Mouse (Mus musculus) layer of hippocampus, postnatal 36 days (tissue): ENCODE results near the gene Fam50a. TPM values are rescaled to one million over a fixed set of nuclear protein-coding genes. Genes with fewer than 3 reads are reported as not detected.
"Not testable (repeated sequence)": the region's sequence is repeated elsewhere in the genome, so short reads cannot be mapped to it uniquely, and the experiment has no call there.

ENCODE experiments used
- DNase-seq, 2 experiments: peaks; one replicate each; pipeline ENCODE4 v3.0.0; 2022
- microRNA-seq, 2 experiments: library from miRNA; unstranded; fragments of <30 nt; microRNA quantifications; one replicate each; pipeline ENCODE4 v1.2.0; 2021
- total RNA-seq, 2 experiments: library from RNA; stranded (reverse); gene quantifications; 2 replicates each; pipeline ENCODE4 v1.2.3; 2021

Fam50a gene
- total RNA-seq, 2 experiments from 2014 or later = 28.9 to 33.8 TPM

DNA sequence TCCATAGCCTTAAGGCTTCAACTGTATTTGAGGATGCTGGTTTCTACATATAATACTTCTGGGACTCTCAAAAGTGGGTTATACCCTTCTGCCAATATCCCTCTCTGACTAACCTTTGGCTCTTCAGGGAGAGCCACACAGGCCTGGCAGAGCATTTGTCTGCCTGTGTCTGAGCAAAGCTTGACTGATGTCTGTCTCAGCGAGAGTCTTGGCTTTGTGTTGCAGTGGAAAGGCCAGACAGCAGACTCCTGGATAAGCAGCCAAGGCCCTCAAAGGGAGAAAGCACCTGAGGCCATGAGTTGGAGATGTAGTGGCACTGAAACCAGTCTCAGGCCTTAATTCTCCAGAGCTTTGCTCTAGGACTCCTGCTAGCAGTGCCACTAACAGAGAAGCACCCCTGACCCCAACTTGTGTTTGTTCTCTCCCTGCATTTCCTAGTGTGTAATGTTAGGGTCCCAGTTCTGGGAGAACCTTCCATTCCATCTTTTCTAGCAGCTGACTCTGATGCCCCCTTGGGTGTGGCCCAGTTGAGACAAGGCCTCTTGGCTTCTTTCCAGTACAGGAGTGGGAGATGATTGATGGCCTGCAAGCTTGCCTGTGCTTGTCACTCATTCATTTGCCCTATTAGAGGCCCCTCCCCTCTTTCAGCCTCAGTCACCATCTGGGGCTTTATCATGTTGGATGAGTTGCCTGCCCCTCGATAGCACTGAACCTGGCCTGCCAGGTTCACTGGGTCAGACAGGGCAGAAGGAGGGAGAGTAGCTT is 17.5 kb downstream of the Fam50a start:
- no peak for DNase-seq

DNA sequence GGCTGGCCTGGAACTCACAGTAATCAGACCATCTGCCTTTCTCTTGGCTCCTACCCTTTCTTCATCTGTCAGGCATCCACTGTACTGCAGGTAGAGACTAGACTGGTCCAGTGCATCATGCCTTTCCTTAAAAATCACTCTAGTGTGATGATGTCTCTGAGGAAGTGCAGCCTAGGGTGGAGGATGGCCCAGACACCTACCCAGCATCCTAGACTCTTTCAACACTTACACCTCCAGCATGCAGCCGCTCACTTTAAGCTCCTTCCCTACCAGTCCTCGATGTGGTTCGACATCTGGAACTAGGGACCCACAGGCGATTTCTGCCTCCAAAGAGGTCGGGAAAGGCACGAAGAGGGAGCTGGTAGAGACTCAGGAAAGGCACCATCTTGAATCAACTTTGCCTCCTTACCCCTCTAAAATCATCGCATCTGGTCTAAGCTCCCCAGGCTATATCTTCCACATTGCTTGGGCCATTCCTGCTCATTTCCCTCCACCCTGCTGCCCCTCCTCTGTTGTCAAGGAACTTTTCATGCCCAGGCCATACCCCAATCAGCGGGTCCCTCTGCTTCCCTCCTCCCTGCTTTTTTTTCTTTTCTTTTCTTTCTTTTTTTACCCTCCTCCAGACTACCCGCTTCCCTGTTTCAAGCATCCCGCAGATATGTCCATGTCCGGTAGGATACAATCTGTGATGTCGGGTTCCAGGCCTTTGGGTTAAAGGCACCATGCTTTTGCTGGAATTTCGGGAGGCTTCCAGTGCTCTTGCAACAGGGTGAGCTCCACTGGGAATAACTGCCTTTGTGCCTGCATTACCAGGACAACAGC is 40.0 kb downstream of the Fam50a start:
- no peak for DNase-seq

DNA sequence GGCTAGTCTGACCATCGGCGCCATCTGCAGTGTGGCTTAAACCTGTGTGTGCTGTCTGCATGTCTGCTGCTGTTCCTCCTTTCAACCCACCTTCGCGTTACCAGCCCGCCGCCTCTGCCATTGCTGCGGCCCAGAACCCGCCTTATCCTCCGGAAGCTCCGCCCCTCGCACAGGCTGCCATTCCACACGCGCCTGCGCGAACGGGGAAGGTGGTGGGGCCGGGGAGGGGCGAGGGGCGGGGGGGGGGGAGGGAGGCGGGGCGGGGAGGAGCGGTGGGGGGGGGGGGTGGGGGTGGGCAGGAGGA is 40.6 kb downstream of the Fam50a start, which contains the start of gene Lage3:
Gene Lage3 (minus strand): TSS at position 152 of the 304 bp plus-strand sequence.
- DNase-seq = peak; percentile 78 to 80

DNA sequence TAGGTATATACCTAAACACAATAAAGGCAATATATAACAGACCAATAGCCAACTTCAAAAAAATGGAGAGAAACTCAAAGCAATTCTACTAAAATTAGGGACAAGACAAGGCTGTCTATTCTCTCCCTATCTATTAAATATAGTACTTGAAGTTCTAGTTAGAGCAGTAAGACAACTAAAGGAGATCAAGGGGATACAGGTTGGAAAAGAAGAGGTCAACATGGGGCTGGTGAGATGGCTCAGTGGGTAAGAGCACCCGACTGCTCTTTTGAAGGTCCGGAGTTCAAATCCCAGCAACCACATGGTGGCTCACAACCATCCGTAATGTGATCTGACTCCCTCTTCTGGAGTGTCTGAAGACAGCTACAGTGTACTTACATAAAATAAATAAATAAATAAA is 44.2 kb downstream of the Fam50a start:
- DNase-seq = not testable (repeated sequence)

DNA sequence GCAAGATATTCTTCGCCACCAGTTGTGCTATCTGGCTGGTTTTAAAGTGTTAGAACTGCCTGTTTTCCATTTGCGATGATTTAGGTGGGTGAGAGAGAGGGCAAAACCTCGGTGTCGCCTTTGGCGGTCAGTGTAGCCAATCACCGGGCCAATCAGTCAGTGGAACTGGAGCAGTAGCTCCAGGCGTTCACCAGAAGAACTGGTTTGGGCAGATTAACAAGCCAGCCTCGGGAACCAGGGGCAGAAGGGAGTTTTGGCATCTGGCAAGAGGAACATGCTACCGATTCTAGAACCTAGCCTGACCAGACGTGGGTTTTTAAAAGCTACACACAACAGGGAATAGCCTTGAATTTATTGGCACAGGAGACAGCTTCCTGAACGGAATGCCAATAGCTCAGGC is 46.3 kb downstream of the Fam50a start:
- no peak for DNase-seq

DNA sequence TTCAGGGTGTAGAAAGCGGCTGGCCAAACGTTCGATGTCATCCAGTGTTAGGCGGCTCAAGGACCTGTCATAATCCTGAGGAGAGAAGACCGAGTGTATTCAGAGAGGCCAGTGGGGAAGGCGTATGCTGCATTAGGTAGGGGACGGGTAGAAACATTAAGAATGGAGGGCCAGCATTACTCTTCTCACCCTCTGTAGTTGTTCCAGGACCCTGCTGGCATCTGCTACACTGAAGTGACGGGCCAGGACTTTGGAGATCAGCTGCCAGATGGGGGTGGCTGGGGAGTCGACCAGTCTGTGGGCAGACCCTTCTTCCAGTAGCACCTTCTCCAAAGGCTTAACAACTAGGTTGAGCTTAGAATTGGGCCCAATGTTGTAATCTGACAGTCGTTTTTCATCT is 54.7 kb downstream of the Fam50a start:
- DNase-seq = no peak

DNA sequence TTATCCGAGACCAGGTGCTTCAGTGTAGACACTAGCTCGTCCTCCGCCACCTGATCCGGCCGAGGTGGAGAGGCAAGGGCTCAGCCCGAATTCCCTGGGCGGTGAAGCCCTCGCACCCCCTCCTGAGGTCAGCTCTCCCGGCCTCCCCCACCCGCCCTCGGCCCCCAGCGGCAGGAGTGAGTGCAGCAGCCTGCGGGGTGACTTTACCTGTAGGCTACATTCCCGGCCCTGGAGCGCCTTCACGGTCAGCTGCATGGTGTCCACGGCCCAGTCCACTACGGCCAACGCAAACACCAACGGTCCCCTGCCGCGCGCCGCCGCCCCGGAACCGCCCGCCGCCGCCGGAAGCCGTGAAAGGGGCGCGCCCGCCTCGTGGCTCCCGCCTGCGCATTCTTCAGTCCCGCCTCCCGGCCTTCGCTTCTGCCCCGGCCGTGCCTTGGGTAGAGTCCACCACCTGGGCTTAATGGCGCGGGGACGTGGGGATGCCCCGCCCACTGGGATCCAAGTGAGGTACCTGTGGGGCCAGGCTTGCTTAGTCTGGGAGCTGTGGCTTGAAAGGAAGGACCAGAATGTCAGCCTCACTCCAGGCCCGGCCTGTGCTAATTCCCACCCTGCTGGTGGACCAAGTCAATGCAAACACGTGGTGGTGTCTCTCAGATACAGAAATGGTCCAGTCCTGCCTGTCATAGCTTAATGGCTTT is 55.5 kb downstream of the Fam50a start:
- DNase-seq = peak; percentile 56 to 65

Small RNA genes within 50 kb of the gene (microRNA-seq; reads per million reads assigned to microRNA genes)
- gene Mir7091 (0 reads per million in 2 experiments), gene Mir7092 (0 reads per million in 2 experiments)

Other genes starting within 250 kb of the Fam50a start
- 1 to 10 TPM; 1.1 TPM for gene Opn1mw, start 185.6 kb upstream of the Fam50a start, total RNA-seq
- 10 to 100 TPM; 88.1 to 92.4 TPM for gene Mecp2, start 177.7 kb upstream of the Fam50a start, total RNA-seq
- not detected for gene Tex28, start 145.2 kb upstream of the Fam50a start, total RNA-seq
- gene Tktl1, start 135.8 kb upstream of the Fam50a start, total RNA-seq = not detected
- 10 to 100 TPM; 75.2 to 93.2 TPM for gene Flna, start 63.2 kb upstream of the Fam50a start, total RNA-seq
- 10 to 100 TPM; 33.0 to 35.6 TPM for gene Emd, start 58.3 kb upstream of the Fam50a start, total RNA-seq
- gene Rpl10, start 42.2 kb upstream of the Fam50a start, total RNA-seq = 100 to 1,000 TPM; 191 to 202 TPM
- gene Taz, start 31.1 kb upstream of the Fam50a start, total RNA-seq = 10 to 100 TPM; 64.5 to 65.9 TPM
- gene Dnase1l1, start 30.7 kb upstream of the Fam50a start, total RNA-seq = 1 to 10 TPM; 2.1 to 2.7 TPM
- 100 to 1,000 TPM; 320 to 335 TPM for gene Atp6ap1, start 15.9 kb upstream of the Fam50a start, total RNA-seq
- gene Gdi1, start 8.0 kb upstream of the Fam50a start, total RNA-seq = 100 to 1,000 TPM; 582 to 603 TPM
- gene Plxna3, start 16.0 kb downstream of the Fam50a start, total RNA-seq = 10 to 100 TPM; 32.4 to 33.6 TPM
- gene Lage3, start 40.6 kb downstream of the Fam50a start, total RNA-seq = 10 to 100 TPM; 25.1 to 26.4 TPM
- 10 to 100 TPM; 67.7 to 68.7 TPM for gene Ubl4a, start 60.2 kb downstream of the Fam50a start, total RNA-seq
- 1 to 10 TPM; 2.1 to 3.3 TPM for gene Slc10a3, start 60.3 kb downstream of the Fam50a start, total RNA-seq
- 10 to 100 TPM; 18.8 to 24.2 TPM for gene Fam3a, start 80.2 kb downstream of the Fam50a start, total RNA-seq
- 10 to 100 TPM; 47.1 to 50.4 TPM for gene Ikbkg, start 80.3 kb downstream of the Fam50a start, total RNA-seq
- 10 to 100 TPM; 24.9 to 29.5 TPM for gene G6pdx, start 116.2 kb downstream of the Fam50a start, total RNA-seq
- not detected for gene Gm6880, start 168.4 kb downstream of the Fam50a start, total RNA-seq